ENCODE assay signal across 7 mouse cellular contexts in the genomic region with DNA sequence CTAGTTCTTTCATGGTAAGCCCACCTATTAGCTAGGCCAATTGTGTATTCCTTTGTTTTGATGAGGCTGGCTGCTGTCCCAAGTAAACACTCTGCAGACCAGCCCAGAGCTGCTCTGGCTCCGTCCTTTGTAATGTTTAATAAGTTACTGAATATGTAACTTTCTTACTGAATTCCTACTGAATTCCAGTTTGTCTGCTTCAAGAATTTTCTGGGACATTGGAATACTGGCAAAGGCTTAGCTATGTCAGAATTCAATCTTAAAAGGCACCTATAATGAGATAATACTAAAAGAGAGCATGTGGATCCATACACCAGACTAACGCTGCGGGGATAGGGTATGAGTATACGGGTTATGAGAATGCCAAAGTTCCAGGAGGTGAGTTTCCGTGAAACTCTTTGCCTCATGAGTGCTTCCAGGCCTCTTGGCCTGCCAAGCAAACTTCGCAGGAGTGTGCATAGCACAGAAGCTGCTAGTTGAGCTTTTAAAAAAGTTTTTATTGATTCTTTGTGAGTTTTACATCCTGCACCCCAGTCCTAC.
DNase-seq lines count a peak whose midpoint lies in the region; TF ChIP-seq lines count a peak whose summit lies in the region.
"Not testable (repeated sequence)": the region's sequence is repeated elsewhere in the genome, so short reads cannot be mapped to it uniquely, and the experiment has no call there.

No protein-coding gene starts in this region.

- not testable (repeated sequence) for H3K27me3 ChIP-seq in liver, adult 2 months (ENCODE audit: control insufficient read depth, insufficient read depth, low read length)

- not testable (repeated sequence) for H3K4me3 ChIP-seq in liver, adult 2 months (ENCODE audit: insufficient read depth, low read depth, low read length)

- peak; percentile 19 for DNase-seq in Muller cell, postnatal 12 days (ENCODE audit: inconsistent ontology term)
- DNase-seq in ZHBTc4 (ENCODE audit: low read depth, low spot score): peak; percentile 14
- peak; percentile 29 for DNase-seq in kidney, adult 18-20 months
- DNase-seq in kidney, adult 8-10 months: peak; percentile 22 to 61
- peak; percentile 5 for DNase-seq in kidney, postnatal 10 days
- DNase-seq in kidney, postnatal 25 days: peak; percentile 6 to 33
- peak; percentile 65 for DNase-seq in liver, adult 2 months (ENCODE audit: extremely low read depth, low read depth, low spot score)

- not testable (repeated sequence) for H3K36me3 ChIP-seq in liver, adult 2 months (ENCODE audit: control insufficient read depth, insufficient read depth, low read length)

- not testable (repeated sequence) for H3K79me2 ChIP-seq in liver, adult 2 months (ENCODE audit: control insufficient read depth, insufficient read depth, low read length)

- H3K27ac ChIP-seq in liver, adult 2 months (replicated peaks; ENCODE audit: insufficient read depth, low read depth, low read length): not testable (repeated sequence)

- TF ChIP-seq POLR2A in liver, adult 2 months (IDR thresholded peaks at IDR 0.05; ENCODE audit: extremely low read depth, insufficient read depth, low read length): not testable (repeated sequence)

- not testable (repeated sequence) for H3K4me1 ChIP-seq in liver, adult 2 months (ENCODE audit: control insufficient read depth, insufficient read depth, low read length)

- TF ChIP-seq CTCF in liver, adult 2 months (IDR thresholded peaks at IDR 0.05; ENCODE audit: low read depth, low read length): not testable (repeated sequence)

- H3K9ac ChIP-seq in liver, adult 2 months (ENCODE audit: low read depth, low read length): not testable (repeated sequence)

- 15% methylated on average over 6 of the region's 6 CpGs for WGBS in liver, adult 2 months

Comparison
In these comparisons a context has a peak if more than half of its experiments do, and no peak if none do; other contexts are left out.
1. DNase-seq: peak in every context shown above with its lines; median percentile 65 in liver, adult 2 months; 42 in kidney, adult 8-10 months; 29 in kidney, adult 18-20 months; 20 in kidney, postnatal 25 days; 19 in Muller cell, postnatal 12 days; 14 in ZHBTc4; 5 in kidney, postnatal 10 days.